Mouse (Mus musculus): ENCODE measurements at regions not wholly inside any gene's neighbourhood (a gene's known extent, or its start where the extent isn't known, plus 50 kb on each side); places are given as distances from the start of the nearest gene placed in this dataset.
"Not testable (repeated sequence)": the region's sequence is repeated elsewhere in the genome, so short reads cannot be mapped to it uniquely, and the experiment has no call there.

DNA sequence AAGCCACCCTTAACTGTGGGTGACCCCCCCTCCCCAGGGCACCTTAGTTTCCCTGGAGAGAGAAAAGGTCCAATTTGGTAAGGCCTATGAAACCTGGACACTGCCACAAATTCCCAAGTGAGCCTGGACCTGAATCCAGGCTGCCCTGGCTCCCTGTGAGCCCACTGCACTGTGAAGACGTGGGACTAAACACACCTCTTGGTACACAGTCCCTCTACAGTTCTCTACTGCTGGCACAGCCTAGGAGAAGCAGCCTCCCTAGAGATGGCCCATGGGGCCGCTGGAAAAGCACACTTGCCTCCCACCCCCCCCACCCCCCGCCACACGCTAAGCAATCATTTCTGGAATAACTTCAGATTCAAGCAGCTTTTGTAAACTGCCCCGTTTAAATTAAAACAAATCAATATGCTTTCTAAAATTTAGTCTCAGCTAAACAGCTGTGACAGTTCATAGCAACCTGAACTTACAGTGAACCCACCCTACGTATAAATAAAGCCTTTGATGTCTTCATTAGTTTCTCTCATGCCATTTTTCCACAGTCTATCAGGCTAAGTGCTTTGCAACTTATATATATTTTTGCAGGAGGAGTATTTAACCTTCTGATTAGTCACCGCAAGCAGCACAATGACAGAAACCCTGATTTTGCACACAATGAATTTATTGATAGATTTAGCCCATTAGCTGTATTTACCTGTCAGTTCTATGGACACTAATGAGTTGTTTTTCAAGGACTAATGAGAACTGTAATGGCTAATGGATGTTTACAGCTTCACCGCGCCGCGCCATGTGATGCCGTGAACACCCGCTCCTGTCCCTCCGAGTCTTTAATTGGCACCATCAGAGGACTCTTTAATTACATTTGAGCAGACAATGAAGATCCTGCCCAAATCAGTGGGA, 215.3 kb downstream of the 3100002H09Rik start:
- DNase-seq = no peak

DNA sequence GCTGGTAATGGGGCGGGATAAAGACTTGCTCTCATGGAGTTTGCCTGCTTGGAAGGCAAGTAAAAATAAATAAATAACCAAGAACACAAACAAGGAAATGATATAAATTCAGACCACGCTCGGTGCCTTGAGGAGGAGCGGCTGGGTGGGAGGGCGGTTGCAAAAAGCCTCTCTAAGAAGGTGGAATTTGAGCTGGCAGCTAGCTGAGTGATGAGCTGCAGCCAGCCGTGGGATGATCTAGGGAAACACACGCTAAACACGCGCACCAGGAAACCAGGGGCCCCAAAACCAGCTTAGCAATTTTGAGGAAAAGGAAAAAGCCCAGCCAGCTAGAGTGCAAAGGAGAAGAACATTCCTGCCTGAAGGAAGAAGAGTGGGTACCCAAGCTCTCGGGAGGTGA, 217.0 kb downstream of the 3100002H09Rik start:
- DNase-seq = no peak

DNA sequence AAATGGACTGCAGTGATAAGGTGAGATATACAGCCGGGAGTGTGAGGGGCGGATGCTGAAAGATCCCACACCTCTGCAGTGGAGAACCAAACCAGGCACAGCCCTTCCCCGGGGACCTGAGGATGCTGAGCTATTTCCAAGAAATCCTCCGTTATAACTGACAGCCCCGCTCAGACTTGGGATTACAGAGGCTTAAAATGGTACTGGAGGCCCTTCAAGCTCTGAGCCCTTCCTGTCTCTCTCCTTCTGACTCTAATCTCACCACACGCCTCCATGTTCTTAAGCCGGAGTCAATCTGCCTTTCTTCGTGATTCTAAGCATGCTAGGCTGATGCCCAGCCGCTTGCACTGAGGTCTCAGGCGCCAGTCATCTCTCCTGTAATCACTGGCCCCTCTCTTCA, 221.5 kb downstream of the 3100002H09Rik start:
- DNase-seq = no peak

DNA sequence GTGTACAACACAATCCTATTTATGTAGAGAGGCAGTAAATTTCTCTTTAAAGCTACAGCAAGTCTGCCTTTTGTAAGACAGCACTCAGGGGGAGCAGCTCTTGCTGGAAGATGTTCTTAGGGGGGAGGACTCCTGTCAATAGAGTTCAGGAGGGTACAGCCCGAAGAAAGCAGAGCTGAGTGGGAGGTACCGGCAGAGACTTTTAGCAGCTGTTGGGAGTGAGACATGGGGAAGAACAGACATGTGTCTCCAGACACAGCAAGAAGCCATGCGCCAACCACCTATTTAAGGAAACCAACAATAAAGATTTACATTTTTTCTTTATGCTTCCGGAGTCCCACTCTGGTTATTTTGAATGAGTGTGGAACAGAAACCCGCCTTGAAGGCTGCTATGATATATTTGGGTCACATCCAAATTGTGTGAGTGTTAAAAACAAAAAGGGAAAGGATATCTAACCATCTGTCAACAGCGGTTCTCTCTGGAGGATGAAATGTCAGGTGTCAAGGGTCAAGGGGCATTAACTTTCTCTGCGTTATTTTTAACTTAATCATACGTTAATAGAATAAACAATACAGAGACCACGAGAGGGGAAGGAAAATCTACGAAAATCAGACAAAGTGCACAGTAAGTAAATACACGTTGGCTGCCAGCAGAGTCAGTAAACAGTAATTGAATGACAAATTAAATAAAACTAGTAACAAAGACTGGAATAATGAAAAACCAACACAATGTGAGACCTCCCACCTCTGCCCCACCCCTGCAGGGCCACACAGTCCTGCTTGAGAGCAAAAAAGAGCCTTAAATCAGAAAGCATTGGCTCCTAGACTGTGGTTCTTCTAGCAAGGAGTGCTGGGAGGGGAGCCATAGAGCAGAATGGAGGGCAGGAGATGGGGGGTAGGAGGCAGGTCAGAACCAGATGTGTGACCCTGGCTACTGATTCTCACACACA, 225.2 kb downstream of the 3100002H09Rik start:
- DNase-seq = no peak

DNA sequence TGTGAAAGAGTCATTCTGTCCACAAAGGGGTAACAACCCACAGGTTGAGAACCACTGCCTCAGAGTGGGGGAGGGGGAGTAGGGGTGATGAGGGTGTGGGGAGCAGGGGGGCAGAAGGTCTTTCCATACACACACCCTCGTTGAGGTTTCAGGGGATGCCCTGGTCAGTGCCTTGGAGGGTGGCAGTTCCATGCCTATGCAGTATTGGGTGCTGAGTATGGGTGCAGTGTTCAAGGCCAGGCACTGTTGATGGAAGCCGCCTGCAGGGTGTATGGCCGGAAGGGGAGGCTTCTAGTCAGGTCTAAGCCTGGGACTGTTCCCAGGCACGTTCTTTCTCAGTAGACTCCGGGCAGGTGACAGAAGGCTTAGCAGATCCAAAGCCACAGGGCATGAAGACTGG, 234.1 kb downstream of the 3100002H09Rik start:
- no peak for DNase-seq

DNA sequence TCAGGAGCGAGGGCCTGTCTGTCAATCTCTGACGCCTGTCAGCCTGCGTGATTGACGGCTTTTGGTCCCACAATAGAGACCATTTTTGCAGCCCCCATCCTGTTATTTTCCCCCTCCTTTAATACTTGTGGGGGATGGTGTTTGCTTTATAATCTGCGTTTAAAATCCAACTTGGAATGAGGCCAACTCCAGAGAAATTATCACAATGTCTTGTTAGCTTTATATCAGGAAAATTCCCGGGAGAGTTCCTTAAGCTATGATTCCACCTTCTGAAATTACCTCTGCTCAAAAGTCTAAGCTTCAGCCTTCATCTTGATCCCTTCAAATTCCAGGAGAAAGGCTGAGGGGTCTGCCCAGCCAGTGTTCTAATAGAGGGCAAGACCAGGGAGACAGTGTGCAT, 235.0 kb downstream of the 3100002H09Rik start:
- no peak for DNase-seq

DNA sequence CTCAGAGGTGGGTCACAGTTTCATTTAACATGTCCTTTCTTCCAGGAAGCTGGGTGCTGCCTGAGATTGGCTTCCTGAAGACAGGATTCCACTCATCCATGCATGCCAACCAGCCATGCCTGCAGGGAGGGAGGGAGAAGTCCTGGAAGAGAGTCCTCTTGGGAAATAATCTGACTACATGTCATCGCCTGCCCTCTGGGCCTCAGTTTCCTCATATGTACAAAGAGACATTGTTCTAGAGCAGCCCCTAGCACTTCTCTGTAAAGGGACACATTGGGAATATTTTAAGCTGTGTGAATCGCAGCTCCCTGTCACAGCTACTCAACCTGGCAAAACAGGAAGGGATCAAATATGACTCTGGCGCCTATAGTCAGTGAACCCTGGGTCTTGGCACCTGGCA, 241.8 kb downstream of the 3100002H09Rik start:
- DNase-seq = no peak

DNA sequence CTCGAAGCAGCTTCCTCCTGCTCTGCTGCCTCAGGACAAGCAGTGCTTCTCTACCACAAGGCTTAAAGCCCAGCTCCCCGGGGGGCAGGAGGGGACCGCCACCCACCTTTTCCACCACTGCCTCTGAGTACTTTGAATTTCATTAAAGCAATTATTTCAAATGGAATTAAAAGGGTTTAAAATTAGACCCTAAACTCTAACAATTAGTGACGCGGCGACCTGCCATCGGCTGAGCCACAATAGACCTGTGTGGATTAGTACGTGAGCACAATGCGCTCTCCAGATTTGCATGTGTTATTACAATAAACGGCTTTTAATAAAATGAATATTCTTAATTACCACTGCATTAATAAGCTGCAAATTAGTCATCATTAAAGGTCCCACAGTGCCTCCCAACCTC, 242.5 kb downstream of the 3100002H09Rik start:
- DNase-seq = no peak

DNA sequence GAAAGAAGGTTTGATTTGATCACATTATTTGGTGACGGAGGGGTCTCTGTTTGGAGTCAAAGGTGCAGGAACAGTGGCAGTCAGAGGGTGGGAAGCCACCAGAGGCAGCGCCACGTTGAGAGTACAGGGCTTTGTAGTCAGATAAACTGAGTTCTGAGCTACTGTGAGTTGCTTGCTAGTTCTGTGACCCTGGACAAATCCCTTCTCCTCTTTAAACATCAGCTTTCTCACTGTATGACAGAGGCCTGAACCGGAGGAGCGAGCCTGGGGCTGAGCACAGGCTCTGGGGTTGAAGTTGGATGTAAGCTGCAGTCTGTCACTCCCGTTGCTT, 250.1 kb downstream of the 3100002H09Rik start:
- no peak for DNase-seq

DNA sequence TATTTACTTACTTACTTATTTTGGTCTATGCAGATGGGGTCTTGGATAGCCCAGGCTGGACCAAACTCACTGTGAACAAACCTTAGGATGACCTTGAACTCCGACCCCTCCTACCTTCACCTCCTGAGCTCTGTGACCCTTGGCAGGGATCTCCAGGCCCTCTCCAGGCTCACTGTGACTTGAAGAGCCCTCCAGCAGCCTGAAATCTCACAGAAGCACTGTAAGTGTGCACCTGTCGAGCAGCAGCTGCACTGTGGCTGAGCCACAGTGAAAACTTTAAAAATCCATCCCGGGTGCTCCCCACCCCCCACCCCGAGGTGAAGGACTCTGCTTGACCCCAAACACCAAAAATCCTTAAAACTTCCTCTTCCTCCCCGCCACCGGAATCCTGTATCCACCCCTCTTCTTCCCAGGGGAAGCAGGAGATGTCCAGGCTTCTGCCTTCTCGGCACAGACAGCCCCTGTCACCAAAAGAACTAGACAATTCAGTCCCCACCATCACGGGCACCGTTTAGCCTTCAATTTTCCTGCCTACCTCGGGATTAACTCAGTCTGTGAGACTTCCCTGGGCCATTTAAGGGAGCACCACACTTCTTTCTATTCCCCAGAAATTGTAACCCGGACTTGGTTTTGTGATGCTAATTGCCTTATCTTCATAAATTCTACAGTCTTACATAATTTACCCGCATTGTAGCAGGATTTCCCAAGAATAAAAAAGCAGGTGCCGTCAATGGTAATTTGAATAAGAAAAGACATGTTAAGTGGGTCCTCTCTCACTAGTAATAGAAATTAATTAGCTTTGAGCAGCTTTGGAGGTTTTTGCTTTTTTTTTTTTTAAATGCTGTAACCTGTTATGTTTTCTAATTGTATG, 250.7 kb downstream of the 3100002H09Rik start:
- no peak for DNase-seq

DNA sequence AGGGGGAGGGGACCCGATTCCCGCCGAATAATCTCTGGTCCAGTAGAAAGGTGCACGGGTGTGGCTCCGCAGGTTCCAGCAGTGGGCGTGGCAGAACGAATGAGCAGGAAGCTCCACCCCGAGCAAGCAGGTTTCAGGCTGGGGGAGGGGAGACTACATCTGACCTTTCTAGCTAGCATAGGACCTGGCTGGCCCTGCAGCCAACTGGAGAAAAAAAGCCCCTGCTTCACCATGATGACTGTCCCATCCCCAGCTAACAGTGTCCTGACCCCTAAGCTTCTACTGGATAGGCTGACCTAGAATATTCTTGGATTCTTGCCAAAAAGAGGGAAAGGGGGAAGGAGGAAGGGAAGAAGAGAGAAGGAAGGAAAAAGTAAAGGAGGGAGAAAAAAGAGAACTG, 252.1 kb downstream of the 3100002H09Rik start:
- not testable (repeated sequence) for DNase-seq

DNA sequence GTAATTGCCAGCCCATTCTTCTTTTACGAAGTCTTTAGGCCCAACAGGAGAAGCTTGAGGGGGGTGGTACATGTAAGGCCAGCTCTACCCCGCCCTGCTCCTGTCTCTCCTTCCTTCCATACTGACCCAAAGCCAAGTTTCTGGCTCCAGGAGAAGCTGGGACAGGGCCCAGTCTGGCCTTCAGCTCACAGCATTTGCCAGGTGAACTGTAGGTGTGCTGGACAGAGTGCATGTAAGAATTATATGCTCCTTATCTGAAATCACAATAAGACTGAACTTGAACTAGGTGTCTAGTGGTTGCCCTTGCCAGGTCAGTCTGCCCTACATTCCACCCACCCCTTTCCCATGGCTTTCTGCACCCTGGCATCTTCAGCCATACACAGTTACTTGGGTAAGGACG, 260.2 kb downstream of the 3100002H09Rik start:
- no peak for DNase-seq

DNA sequence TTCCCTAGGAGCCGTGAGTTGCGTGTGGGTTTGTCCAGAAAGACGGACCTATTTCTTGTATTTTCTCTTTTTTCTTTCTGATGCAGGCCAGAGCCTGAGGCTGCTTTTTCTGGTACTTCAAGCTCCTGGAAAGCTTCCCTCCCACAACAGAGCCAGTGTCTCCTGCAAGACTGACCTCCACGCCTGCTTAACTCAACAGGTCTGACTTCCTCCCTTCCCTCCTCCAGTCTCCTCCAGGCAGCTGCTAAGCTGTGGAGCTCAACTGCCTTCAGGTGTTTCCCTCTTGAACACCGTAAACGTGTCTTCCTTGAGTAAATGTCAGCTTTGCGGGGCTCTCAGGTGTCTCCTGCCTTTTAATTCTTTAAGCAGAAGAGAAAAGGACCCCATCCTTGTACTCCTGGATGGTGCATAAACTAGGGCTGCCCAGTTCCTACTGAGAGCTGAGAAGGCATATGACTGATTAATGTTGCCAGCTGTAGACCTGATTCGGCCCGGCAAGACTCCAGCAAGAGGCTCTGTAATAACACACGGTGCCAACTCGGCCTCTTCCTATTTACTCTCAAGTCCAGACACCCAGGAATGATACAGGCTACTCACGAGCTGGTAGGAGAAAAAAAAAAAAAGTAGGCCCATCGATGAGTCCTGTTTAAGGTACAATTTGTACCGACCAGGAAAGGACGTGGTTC, 260.9 kb downstream of the 3100002H09Rik start:
- DNase-seq = no peak

DNA sequence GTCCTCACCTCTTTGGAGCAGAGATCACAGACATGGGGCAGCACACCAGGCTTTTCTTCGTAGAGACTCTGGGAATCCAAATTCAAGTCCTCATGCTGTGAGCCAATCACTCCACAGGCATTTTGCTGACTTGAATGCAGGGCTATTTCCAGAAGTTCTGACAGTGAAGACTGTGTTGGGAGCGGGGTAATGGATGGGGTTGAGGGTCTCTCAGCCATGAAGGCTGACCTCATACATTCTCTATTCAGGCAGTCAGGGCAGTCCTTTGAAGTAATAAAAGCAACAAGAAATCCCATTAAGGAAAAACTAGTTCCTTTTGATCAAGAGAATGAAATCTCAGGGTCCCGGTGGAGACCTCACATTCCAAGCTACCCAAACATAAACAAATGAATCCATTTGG, 261.5 kb downstream of the 3100002H09Rik start:
- DNase-seq = no peak

DNA sequence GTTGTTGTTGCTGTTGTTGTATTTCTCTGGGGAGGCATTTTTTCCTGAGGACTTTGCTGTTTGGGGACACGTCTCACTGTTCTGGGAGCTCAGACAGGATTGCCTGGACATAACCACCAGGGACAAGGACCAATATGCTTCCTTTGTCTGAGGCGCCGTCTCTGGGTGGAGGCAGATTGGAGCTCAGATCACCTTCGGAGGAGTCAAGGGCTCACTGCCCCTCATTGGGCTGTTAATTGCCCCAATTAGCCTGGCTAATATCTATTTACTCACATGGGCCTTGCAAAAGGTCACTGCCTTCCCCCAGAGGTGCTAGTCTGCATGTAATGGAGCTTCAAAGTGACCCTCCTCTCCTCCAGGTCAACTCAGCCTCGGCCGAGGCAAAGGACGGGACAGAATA, 270.5 kb downstream of the 3100002H09Rik start:
- no peak for DNase-seq

DNA sequence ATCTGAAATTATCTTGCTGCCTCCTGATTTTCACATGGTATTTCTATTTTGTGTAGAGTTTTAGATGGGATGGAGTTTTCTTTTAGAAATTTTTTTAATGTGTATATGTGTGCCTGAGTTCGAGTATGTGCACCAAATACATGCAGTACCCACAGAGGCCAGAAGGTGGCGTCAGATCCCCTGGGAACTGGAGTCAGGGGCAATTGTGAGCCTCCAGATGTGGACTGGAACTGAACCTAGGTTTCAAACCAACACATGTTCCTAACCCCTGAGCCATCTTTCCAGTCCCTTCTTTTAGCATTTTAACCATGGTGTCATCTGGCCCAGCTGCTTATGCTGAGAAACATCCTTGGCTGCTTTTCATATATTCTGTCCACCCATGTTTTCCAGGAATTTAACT, 274.9 kb downstream of the 3100002H09Rik start:
- DNase-seq = no peak

DNA sequence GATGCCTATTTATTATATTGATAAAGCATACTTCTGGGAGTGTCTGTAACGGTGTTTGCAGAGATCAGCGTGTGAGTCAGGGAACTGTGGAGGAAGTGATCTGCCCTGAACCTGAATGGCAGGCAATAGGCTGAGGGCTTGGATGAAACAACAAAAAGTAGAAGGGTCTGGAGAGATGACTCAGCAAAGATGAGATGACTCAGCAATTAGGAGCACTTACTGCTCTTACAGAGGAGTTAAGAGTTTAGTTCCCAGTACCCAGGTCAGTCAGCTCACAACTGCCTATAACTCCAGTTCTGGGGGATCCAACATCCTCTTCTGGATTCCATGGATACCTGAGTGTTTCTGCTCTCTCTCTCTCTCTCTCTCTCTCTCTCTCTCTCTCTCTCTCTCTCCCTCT, 277.6 kb downstream of the 3100002H09Rik start:
- no peak for DNase-seq

DNA sequence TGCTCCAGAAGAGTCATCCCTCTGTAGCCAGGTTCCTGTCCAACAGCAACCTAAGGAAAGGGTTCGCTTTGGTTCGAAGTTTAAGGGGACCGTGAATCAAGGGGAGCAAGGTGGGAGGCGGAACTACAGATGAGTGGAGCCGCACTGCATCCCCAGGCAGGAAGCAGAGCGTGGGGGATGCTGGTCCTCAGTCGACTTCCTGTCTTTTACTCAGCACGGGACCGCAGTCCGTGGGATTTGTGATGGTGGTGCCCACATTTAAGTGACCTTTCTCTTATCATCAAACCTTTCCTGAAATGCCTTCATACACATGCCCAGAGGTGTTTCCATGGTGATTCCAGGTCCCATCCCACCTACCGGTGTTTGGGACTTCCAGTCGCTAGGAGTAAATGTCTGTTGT, 278.2 kb downstream of the 3100002H09Rik start:
- DNase-seq = no peak

DNA sequence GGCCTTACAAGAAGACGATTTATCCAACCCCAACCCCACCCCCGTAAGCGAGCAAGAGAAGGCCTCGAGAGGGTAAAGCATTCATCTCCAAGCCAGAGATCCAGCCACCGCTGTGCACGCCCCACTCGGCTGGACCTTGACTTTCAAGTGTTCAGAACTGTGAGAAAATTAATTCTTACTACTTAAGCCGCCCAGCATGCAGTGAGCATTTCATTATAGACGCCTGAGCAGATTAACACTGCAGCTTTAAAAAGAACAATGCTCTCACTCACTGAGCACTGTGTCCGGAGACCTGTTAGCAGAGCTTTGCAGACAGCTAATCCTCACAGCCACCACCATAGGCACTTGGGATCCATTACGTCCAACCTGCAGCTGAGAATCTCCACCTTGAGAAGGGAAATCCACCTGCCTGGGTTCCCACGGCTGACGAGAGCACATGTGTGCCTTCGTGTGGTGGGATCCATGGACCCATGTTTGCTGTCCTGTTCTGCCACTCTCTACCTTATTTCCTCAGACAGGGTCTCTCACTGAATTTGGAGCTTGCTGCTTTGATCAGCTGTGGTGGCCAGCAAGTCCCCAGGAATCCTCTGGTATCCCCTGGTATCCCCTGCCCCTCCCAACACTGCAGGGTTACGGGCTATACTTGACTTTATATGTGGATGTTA, 281.4 kb downstream of the 3100002H09Rik start:
- peak; percentile 47 for DNase-seq

DNA sequence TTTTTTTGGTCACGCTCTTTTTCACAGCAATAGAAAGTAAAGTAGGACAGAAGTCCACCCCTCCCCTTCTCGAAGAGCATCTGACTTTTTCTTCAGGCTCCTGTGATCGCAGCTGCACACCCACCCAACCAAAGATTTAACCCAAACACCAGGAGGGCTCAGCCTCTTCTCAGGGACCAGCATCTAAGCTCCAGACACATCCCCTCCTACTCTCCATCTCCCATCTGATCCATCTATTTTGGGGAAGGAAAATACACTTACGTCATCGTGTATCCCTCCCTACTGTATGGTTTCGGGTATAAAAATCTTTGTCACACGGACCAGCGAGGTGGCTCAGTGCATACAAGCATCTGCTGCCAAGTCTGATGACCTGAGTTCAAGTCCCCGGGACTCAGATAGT, 284.3 kb downstream of the 3100002H09Rik start:
- no peak for DNase-seq

DNA sequence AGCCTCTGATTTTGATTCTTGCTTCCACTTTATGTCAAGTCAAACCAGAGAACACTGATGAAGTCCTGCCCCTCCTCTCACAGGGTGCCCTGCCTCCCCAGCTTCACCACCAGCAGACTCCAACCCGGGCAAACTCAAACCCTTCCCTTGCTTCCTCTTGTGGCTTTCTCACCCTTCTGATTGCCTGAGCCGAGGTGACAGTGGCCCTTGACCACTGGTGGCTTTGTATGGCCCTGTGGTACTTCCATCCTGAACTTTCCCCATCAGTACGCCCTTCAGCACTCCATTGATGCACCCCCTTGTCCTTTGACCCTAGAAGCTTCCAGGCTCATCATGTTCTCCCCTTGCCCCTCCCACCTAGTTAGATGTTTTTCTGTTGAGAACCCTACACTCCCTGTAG, 287.0 kb downstream of the 3100002H09Rik start:
- DNase-seq = no peak

DNA sequence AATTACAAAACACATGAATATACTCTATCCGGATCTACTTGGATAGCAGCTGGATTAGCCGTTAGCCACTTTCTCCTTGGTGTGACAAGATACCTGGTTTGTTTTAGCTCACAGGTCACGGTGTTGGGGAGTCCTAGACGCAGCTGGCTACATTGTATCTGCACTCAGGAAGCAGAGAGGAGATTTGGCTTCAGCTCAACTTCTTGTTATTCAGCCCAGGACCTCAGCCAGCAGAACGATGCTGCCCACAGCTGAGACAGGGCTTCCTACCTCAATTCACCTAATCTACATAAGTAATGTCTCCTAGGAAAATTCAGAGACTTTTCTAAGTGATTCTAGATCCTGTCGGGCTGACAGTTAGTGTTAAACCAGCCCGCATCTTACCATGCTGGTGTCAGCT, 289.4 kb downstream of the 3100002H09Rik start:
- DNase-seq = no peak
